Mouse (Mus musculus) cerebellum, adult 18-20 months (tissue): ENCODE results near the gene Olfr625-ps1.
"Not testable (repeated sequence)": the region's sequence is repeated elsewhere in the genome, so short reads cannot be mapped to it uniquely, and the experiment has no call there.

Experiments
- DNase-seq, 2 experiments: peaks; one replicate each; pipeline ENCODE4 v3.0.0; 2021

Gene Olfr625-ps1

GRCm38 (mm10) chr7:103682420-103682819, at the start of gene Olfr625-ps1:
Gene Olfr625-ps1 (plus strand): TSS chr7:103682720.
- no peak for DNase-seq

GRCm38 (mm10) chr7:103636795-103637194, 45.7 kb upstream of the Olfr625-ps1 start:
- DNase-seq: no peak

- DNase-seq: no peak
Observed at GRCm38 (mm10) chr7:103642602-103643001, 39.9 kb upstream of the Olfr625-ps1 start, which contains the start of gene Olfr622. Gene Olfr622 (minus strand): TSS chr7:103642702.

GRCm38 (mm10) chr7:103644070-103644469, 38.5 kb upstream of the Olfr625-ps1 start:
- no peak for DNase-seq

- no peak for DNase-seq
Observed at GRCm38 (mm10) chr7:103663598-103663997, 18.9 kb upstream of the Olfr625-ps1 start, which contains the start of gene Olfr623. Gene Olfr623 (minus strand): TSS chr7:103663698.

GRCm38 (mm10) chr7:103671091-103671490, 11.4 kb upstream of the Olfr625-ps1 start, which contains the start of gene Olfr624:
Gene Olfr624 (minus strand): TSS chr7:103671191.
- no peak for DNase-seq

- DNase-seq: no peak
Observed at GRCm38 (mm10) chr7:103699469-103699868, 16.9 kb downstream of the Olfr625-ps1 start.

GRCm38 (mm10) chr7:103712024-103712423, 29.5 kb downstream of the Olfr625-ps1 start:
- no peak for DNase-seq

- DNase-seq: no peak
Observed at GRCm38 (mm10) chr7:103714371-103714770, 31.9 kb downstream of the Olfr625-ps1 start, which contains the start of gene Olfr243. Gene Olfr243 (plus strand): TSS chr7:103714671.

GRCm38 (mm10) chr7:103716398-103716797, 33.9 kb downstream of the Olfr625-ps1 start:
- not testable (repeated sequence) for DNase-seq

GRCm38 (mm10) chr7:103730074-103730473, 47.6 kb downstream of the Olfr625-ps1 start, which contains the start of gene Olfr628:
Gene Olfr628 (plus strand): TSS chr7:103730374.
- no peak for DNase-seq
